Mouse (Mus musculus) hindbrain, embryonic 13.5 days (tissue): ENCODE results near the gene Krt33b. TPM values are rescaled to one million over a fixed set of nuclear protein-coding genes. Genes with fewer than 3 reads are reported as not detected.

ENCODE experiments used
- ATAC-seq: fragments of 200-750 bp; cut with Nextera tagmentation; 2 replicates; pipeline ENCODE4 v1.8.0; 2017; ENCODE audit warnings: moderate TSS enrichment; ENCODE audit not compliant: low FRiP score
- H3K27ac ChIP-seq: fragments of 300-500 bp; sonication (generic); 2 replicates; pipeline ENCODE4 v1.5.1; 2015; ENCODE audit warnings: inconsistent platforms, mild to moderate bottlenecking, moderate library complexity
- H3K27me3 ChIP-seq: fragments of 300-500 bp; sonication (generic); 2 replicates; pipeline ENCODE4 v1.6.1; 2015; ENCODE audit warnings: mild to moderate bottlenecking, inconsistent platforms
- H3K36me3 ChIP-seq: fragments of 300-500 bp; sonication (generic); 2 replicates; pipeline ENCODE4 v1.6.1; 2015; ENCODE audit warnings: mild to moderate bottlenecking, inconsistent platforms
- H3K4me1 ChIP-seq: fragments of 300-500 bp; sonication (generic); replicated peaks from 2 replicates; pipeline ENCODE4 v1.6.1; 2015; ENCODE audit warnings: inconsistent platforms
- H3K4me2 ChIP-seq: fragments of 300-500 bp; sonication (generic); 2 replicates; pipeline ENCODE4 v1.6.1; 2015; ENCODE audit warnings: inconsistent platforms, mild to moderate bottlenecking, moderate library complexity
- H3K4me3 ChIP-seq: fragments of 300-500 bp; sonication (generic); 2 replicates; pipeline ENCODE4 v1.5.1; 2015; ENCODE audit warnings: mild to moderate bottlenecking, inconsistent platforms
- H3K9ac ChIP-seq: fragments of 300-500 bp; sonication (generic); 2 replicates; pipeline ENCODE4 v1.6.1; 2015; ENCODE audit warnings: mild to moderate bottlenecking, inconsistent platforms
- H3K9me3 ChIP-seq: fragments of 300-500 bp; sonication (generic); 2 replicates; pipeline ENCODE4 v1.6.1; 2016; ENCODE audit warnings: inconsistent platforms
- whole genome bisulfite sequencing: fragments of 180-500 bp; shearing (Covaris S2); methylation state at CpG from one replicate; pipeline ENCODE4 v1.1.7; 2015; 5-methylcytosine and 5-hydroxymethylcytosine counted together
- polyA plus RNA-seq: library from polyadenylated mRNA; unstranded; fragments of >200 nt; fragmentation: Nextera tagmentation; extraction: Ambion mirVana; gene quantifications from 2 replicates; pipeline ENCODE4 v1.2.1, GENCODE M21; 2015

The Krt33b gene
- polyA plus RNA-seq, result not detected in 2 replicates

- H3K4me1 ChIP-seq, result 0 out of 2 replicates have a peak, but pooled peaks cover 3% of the 10 kb centered on the region
- H3K27ac ChIP-seq, result no peak within 1 kb of the TSS
- H3K27me3 ChIP-seq, result no peaks in the 10 kb centered on the region
- ATAC-seq, result no peak
- H3K36me3 ChIP-seq, result no peaks in the 10 kb centered on the region
- no peak within 1 kb of the TSS for H3K9ac ChIP-seq
- 89% methylated on average over 6 of the region's 6 CpGs for WGBS
- no peaks in the 10 kb centered on the region for H3K9me3 ChIP-seq
- no peak within 1 kb of the TSS for H3K4me2 ChIP-seq
- H3K4me3 ChIP-seq, result no peak within 1 kb of the TSS
These were observed at the start of gene Krt33b for GRCm38 (mm10) chr11:100029768-100030167. Gene Krt33b (minus strand): TSS chr11:100029868.

GRCm38 (mm10) chr11:100073873-100074272 is 44.2 kb upstream of the Krt33b start:
- no peaks in the 10 kb centered on the region for H3K4me1 ChIP-seq
- H3K4me2 ChIP-seq, result no peak overlapping the region
- H3K36me3 ChIP-seq, result no peaks in the 10 kb centered on the region
- no peaks in the 10 kb centered on the region for H3K27me3 ChIP-seq
- no peak for ATAC-seq
- H3K9ac ChIP-seq, result no peak overlapping the region
- H3K9me3 ChIP-seq, result no peaks in the 10 kb centered on the region
- WGBS, result 56% methylated on average over 1 of the region's 1 CpGs
- H3K27ac ChIP-seq, result no peak overlapping the region
- H3K4me3 ChIP-seq, result no peak overlapping the region

- H3K27me3 ChIP-seq, result no peaks in the 10 kb centered on the region
- 82% methylated on average over 17 of the region's 17 CpGs for WGBS
- H3K27ac ChIP-seq, result no peak overlapping the region
- ATAC-seq, result no peak
- H3K4me1 ChIP-seq, result 0 out of 2 replicates have a peak, but pooled peaks cover 5% of the 10 kb centered on the region
- H3K9me3 ChIP-seq, result no peaks in the 10 kb centered on the region
- H3K4me3 ChIP-seq, result no peak overlapping the region
- no peak overlapping the region for H3K4me2 ChIP-seq
- H3K9ac ChIP-seq, result no peak overlapping the region
- H3K36me3 ChIP-seq, result no peaks in the 10 kb centered on the region
These were observed 37.8 kb upstream of the Krt33b start for GRCm38 (mm10) chr11:100067293-100068036.

GRCm38 (mm10) chr11:100066236-100067010 is 36.8 kb upstream of the Krt33b start:
- Histone ChIP-seq H3K4me3 (no peak overlapping the region), H3K27me3 (no peaks in the 10 kb centered on the region), H3K27ac (no peak overlapping the region), H3K9me3 (no peaks in the 10 kb centered on the region), H3K9ac (no peak overlapping the region), H3K4me2 (no peak overlapping the region), H3K4me1 (0 out of 2 replicates have a peak, but pooled peaks cover 5% of the 10 kb centered on the region), H3K36me3 (no peaks in the 10 kb centered on the region)
- no peak for ATAC-seq
- WGBS, result 65% methylated on average over 12 of the region's 12 CpGs

- H3K4me3 ChIP-seq, result no peak overlapping the region
- H3K9me3 ChIP-seq, result no peaks in the 10 kb centered on the region
- no peaks in the 10 kb centered on the region for H3K4me1 ChIP-seq
- WGBS, result 80% methylated on average over 8 of the region's 8 CpGs
- no peak overlapping the region for H3K27ac ChIP-seq
- no peaks in the 10 kb centered on the region for H3K36me3 ChIP-seq
- H3K27me3 ChIP-seq, result no peaks in the 10 kb centered on the region
- no peak overlapping the region for H3K9ac ChIP-seq
- ATAC-seq, result no peak
- no peak overlapping the region for H3K4me2 ChIP-seq
These were observed 29.2 kb upstream of the Krt33b start for GRCm38 (mm10) chr11:100058875-100059274.

GRCm38 (mm10) chr11:100055686-100056655 is 26.3 kb upstream of the Krt33b start:
- Histone ChIP-seq H3K9me3 (no peaks in the 10 kb centered on the region), H3K27ac (no peak overlapping the region), H3K4me3 (no peak overlapping the region), H3K4me1 (no peaks in the 10 kb centered on the region), H3K9ac (no peak overlapping the region), H3K36me3 (no peaks in the 10 kb centered on the region), H3K4me2 (no peak overlapping the region), H3K27me3 (no peaks in the 10 kb centered on the region)
- 85% methylated on average over 9 of the region's 9 CpGs for WGBS
- no peak for ATAC-seq

GRCm38 (mm10) chr11:100050451-100050850 is 20.8 kb upstream of the Krt33b start, which contains the start of gene Krt31:
Gene Krt31 (minus strand): TSS chr11:100050551.
- H3K4me3 ChIP-seq, result no peak within 1 kb of the TSS
- no peaks in the 10 kb centered on the region for H3K36me3 ChIP-seq
- no peak within 1 kb of the TSS for H3K9ac ChIP-seq
- no peaks in the 10 kb centered on the region for H3K9me3 ChIP-seq
- H3K4me2 ChIP-seq, result no peak within 1 kb of the TSS
- H3K27me3 ChIP-seq, result no peaks in the 10 kb centered on the region
- ATAC-seq, result no peak
- WGBS, result 81% methylated on average over 3 of the region's 3 CpGs
- H3K27ac ChIP-seq, result no peak within 1 kb of the TSS
- no peaks in the 10 kb centered on the region for H3K4me1 ChIP-seq

- Histone ChIP-seq H3K4me3 (no peak overlapping the region), H3K36me3 (no peaks in the 10 kb centered on the region), H3K4me1 (no peaks in the 10 kb centered on the region), H3K9me3 (no peaks in the 10 kb centered on the region), H3K9ac (no peak overlapping the region), H3K27me3 (no peaks in the 10 kb centered on the region), H3K27ac (no peak overlapping the region), H3K4me2 (no peak overlapping the region)
- no peak for ATAC-seq
- WGBS, result 95% methylated on average over 2 of the region's 2 CpGs
These were observed 17.5 kb upstream of the Krt33b start for GRCm38 (mm10) chr11:100047193-100047592.

- WGBS, result 91% methylated on average over 6 of the region's 6 CpGs
- H3K4me2 ChIP-seq, result no peak overlapping the region
- no peaks in the 10 kb centered on the region for H3K4me1 ChIP-seq
- no peak for ATAC-seq
- H3K27me3 ChIP-seq, result no peaks in the 10 kb centered on the region
- H3K27ac ChIP-seq, result no peak overlapping the region
- no peaks in the 10 kb centered on the region for H3K36me3 ChIP-seq
- H3K9ac ChIP-seq, result no peak overlapping the region
- no peak overlapping the region for H3K4me3 ChIP-seq
- no peaks in the 10 kb centered on the region for H3K9me3 ChIP-seq
These were observed 16.7 kb upstream of the Krt33b start for GRCm38 (mm10) chr11:100046303-100046866.

- H3K27ac ChIP-seq, result no peak within 1 kb of the TSS
- no peaks in the 10 kb centered on the region for H3K4me1 ChIP-seq
- no peak within 1 kb of the TSS for H3K4me3 ChIP-seq
- H3K4me2 ChIP-seq, result no peak within 1 kb of the TSS
- H3K9me3 ChIP-seq, result no peaks in the 10 kb centered on the region
- no peak for ATAC-seq
- no peaks in the 10 kb centered on the region for H3K27me3 ChIP-seq
- 85% methylated on average over 6 of the region's 6 CpGs for whole genome bisulfite sequencing
- no peaks in the 10 kb centered on the region for H3K36me3 ChIP-seq
- H3K9ac ChIP-seq, result no peak within 1 kb of the TSS
These were observed 11.8 kb upstream of the Krt33b start, which contains the start of gene Krt34 for GRCm38 (mm10) chr11:100041454-100041853. Gene Krt34 (minus strand): TSS chr11:100041554.

- WGBS, result 88% methylated on average over 5 of the region's 5 CpGs
These were observed 8.2 kb downstream of the Krt33b start for GRCm38 (mm10) chr11:100021438-100021837.

More at GRCm38 (mm10) chr11:100021438-100021837, 8.2 kb downstream of the Krt33b start:
- Histone ChIP-seq H3K4me3 (no peak overlapping the region), H3K27me3 (no peaks in the 10 kb centered on the region), H3K36me3 (no peaks in the 10 kb centered on the region), H3K4me2 (no peak overlapping the region), H3K9ac (no peak overlapping the region), H3K4me1 (0 out of 2 replicates have a peak, but pooled peaks cover 3% of the 10 kb centered on the region), H3K27ac (no peak overlapping the region), H3K9me3 (no peaks in the 10 kb centered on the region)
- no peak for ATAC-seq
